29 mouse cellular contexts compared by ENCODE assay signal in the genomic region with DNA sequence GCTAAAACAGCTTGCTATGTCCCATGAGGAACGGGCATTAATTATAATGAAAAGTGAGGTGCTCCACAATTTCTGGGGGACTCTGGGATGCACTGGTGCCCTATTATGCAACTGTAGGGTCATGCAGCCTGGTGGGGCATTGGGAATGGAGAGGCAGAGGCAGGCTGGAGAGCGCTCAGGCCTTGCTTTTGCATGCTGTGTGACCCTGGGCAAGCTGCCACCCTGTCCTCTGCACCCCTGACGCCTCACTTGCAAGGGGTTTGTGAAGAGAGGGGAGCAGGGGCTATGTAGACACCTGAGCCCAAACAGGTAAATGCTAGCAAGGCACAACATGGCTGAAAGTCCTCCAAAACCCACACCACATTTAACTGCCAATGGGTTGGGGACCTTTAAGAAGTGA.
A peak's percentile ranks its signal among the peaks of the same experiment; 100 is the strongest.
DNase-seq lines count a peak whose midpoint lies in the region; ATAC-seq lines count a peak whose summit lies in the region.
"Had no signal": no experiment of that assay in that cellular context is flagged by ENCODE, and none has a peak within 500 bp of the region (broad histone marks: within the 10 kb centered on the region; RNA-seq: fewer than 3 reads in every experiment).

No protein-coding gene starts in this region.

- H3K27me3 ChIP-seq in hindbrain, embryonic 10.5 days (ENCODE audit: insufficient read depth, poor library complexity, severe bottlenecking), result peaks cover 62% of the 10 kb centered on the region
- peaks cover 2% of the 10 kb centered on the region for H3K27me3 ChIP-seq in hindbrain, embryonic 11.5 days (ENCODE audit: control insufficient read depth, insufficient read depth, low read length)
- H3K27me3 ChIP-seq: intestine, embryonic 15.5 days had no signal

- no peak for ATAC-seq in hindbrain, embryonic 11.5 days (ENCODE audit: low FRiP score)
- ATAC-seq: CD4-positive, CD25-positive, alpha-beta regulatory T cell, adult 4 months; forebrain, embryonic 14.5 days; forebrain, postnatal 0 days; hindbrain, embryonic 16.5 days; intestine, embryonic 15.5 days had no signal

- peaks cover 73% of the 10 kb centered on the region for H3K4me1 ChIP-seq in hindbrain, embryonic 10.5 days (replicated peaks)
- no peaks in the 10 kb centered on the region for H3K4me1 ChIP-seq in hindbrain, embryonic 11.5 days (replicated peaks; ENCODE audit: control insufficient read depth, insufficient read depth, low read length)
- H3K4me1 ChIP-seq: intestine, embryonic 15.5 days had no signal

- H3K9me3 ChIP-seq in hindbrain, embryonic 10.5 days, result no peaks in the 10 kb centered on the region
- no peaks in the 10 kb centered on the region for H3K9me3 ChIP-seq in hindbrain, embryonic 11.5 days (ENCODE audit: control insufficient read depth, low read length)
- H3K9me3 ChIP-seq: embryonic facial prominence, embryonic 10.5 days; embryonic facial prominence, embryonic 13.5 days; heart, embryonic 13.5 days; hindbrain, embryonic 13.5 days; intestine, embryonic 15.5 days had no signal

- 75% methylated on average over 3 of the region's 3 CpGs for WGBS in hindbrain, embryonic 10.5 days
- 80% methylated on average over 3 of the region's 3 CpGs for WGBS in hindbrain, embryonic 11.5 days

- H3K27ac ChIP-seq in hindbrain, embryonic 10.5 days, result peak overlapping the region; percentile 56
- no peak overlapping the region for H3K27ac ChIP-seq in hindbrain, embryonic 11.5 days (ENCODE audit: low read depth, low read length)
- H3K27ac ChIP-seq: embryonic facial prominence, embryonic 13.5 days; gastrocnemius, adult 2 months; heart, embryonic 13.5 days; hindbrain, embryonic 13.5 days; intestine, embryonic 15.5 days had no signal

- no peak overlapping the region for H3K4me2 ChIP-seq in hindbrain, embryonic 11.5 days (replicated peaks; ENCODE audit: low read depth, low read length)
- H3K4me2 ChIP-seq: embryonic facial prominence, embryonic 13.5 days; heart, embryonic 13.5 days; hindbrain, embryonic 13.5 days; intestine, embryonic 15.5 days had no signal

- H3K4me3 ChIP-seq in hindbrain, embryonic 10.5 days, result no peak overlapping the region
- H3K4me3 ChIP-seq in hindbrain, embryonic 11.5 days (ENCODE audit: low read depth, low read length), result no peak overlapping the region
- H3K4me3 ChIP-seq: embryonic facial prominence, embryonic 10.5 days; embryonic facial prominence, embryonic 13.5 days; erythroblast, embryonic 14.5 days; gastrocnemius, adult 2 months; heart, embryonic 13.5 days; hindbrain, embryonic 13.5 days; intestine, embryonic 15.5 days had no signal

- H3K9ac ChIP-seq in hindbrain, embryonic 11.5 days (ENCODE audit: low read depth, low read length), result no peak overlapping the region
- H3K9ac ChIP-seq: embryonic facial prominence, embryonic 13.5 days; forebrain, postnatal 0 days; heart, embryonic 13.5 days; hindbrain, embryonic 13.5 days; intestine, embryonic 15.5 days had no signal

- peak; percentile 49 for DNase-seq in adrenal gland, postnatal 10 days
- DNase-seq in adrenal gland, postnatal 4 days (ENCODE audit: low spot score in 2 of 2), result no peak
- no peak for DNase-seq in hindbrain, embryonic 10.5 days (ENCODE audit: low spot score)
- DNase-seq in hindbrain, embryonic 11.5 days (ENCODE audit: low spot score), result no peak
- peak; percentile 40 for DNase-seq in adrenal gland, postnatal 14 days
- DNase-seq in adrenal gland, postnatal 25 days, result peak; percentile 48
- no peak for DNase-seq in thymus, postnatal 14 days
- DNase-seq in cerebellum, adult 11-12 months, result no peak
- DNase-seq: cerebellum, adult 11 months; cerebellum, adult 8-10 months; cerebellum, postnatal 10 days; cerebellum, postnatal 36 days; embryo, embryonic 11 days; forebrain, postnatal 0 days; gastrocnemius, adult 2 months; gastrocnemius, postnatal 14 days; heart, adult 11 months; heart, postnatal 14 days; heart, postnatal 4 days; kidney, adult 11 months had no signal

- H3K36me3 ChIP-seq in hindbrain, embryonic 10.5 days, result no peaks in the 10 kb centered on the region
- no peaks in the 10 kb centered on the region for H3K36me3 ChIP-seq in hindbrain, embryonic 11.5 days (ENCODE audit: control insufficient read depth, insufficient read depth, low read length)
- H3K36me3 ChIP-seq: embryonic facial prominence, embryonic 10.5 days; embryonic facial prominence, embryonic 13.5 days; heart, embryonic 13.5 days; hindbrain, embryonic 13.5 days; intestine, embryonic 15.5 days had no signal

Comparison
In these comparisons a context has a peak if more than half of its experiments do, and no peak if none do; other contexts are left out.
1. DNase-seq: peak in adrenal gland, postnatal 10 days (single experiment), adrenal gland, postnatal 14 days (single experiment) and adrenal gland, postnatal 25 days (single experiment); none in adrenal gland, postnatal 4 days (0 of 2), hindbrain, embryonic 10.5 days (single experiment), hindbrain, embryonic 11.5 days (single experiment), thymus, postnatal 14 days (single experiment) and cerebellum, adult 11-12 months (single experiment).